Mouse (Mus musculus) spleen, adult 2 months (tissue): ENCODE data around the gene Rap1a.

Experiments used
- CTCF ChIP-seq: fragments of 200-500 bp; IDR thresholded peaks from 2 replicates; pipeline ENCODE4 v1.5.1; 2011; ENCODE audit warnings: mild to moderate bottlenecking, inconsistent platforms; ENCODE audit not compliant: insufficient read depth, insufficient read length, insufficient replicate concordance; ENCODE audit errors: extremely low read depth
- POLR2A ChIP-seq: fragments of 200-500 bp; IDR thresholded peaks from 2 replicates; pipeline ENCODE4 v1.6.1; 2011; ENCODE audit warnings: low read depth, low read length, inconsistent platforms

GRCm38 (mm10) chr3:105698311-105698710 is 102.8 kb downstream of the Rap1a start:
- TF ChIP-seq CTCF (no peak), POLR2A (no peak)
